Mouse (Mus musculus) G1E (cell line): Measurements from ENCODE around the gene Aldh1a1.

Experiments used
- CTCF ChIP-seq: IDR thresholded peaks from 2 replicates; pipeline ENCODE4 v1.5.1; 2012; ENCODE audit warnings: low read depth, low read length, inconsistent platforms, mixed read lengths
- TAL1 ChIP-seq: conservative IDR thresholded peaks from 2 replicates; pipeline ENCODE4 v1.6.1; 2012; ENCODE audit warnings: low read depth, low read length, inconsistent platforms, mixed read lengths

DNA sequence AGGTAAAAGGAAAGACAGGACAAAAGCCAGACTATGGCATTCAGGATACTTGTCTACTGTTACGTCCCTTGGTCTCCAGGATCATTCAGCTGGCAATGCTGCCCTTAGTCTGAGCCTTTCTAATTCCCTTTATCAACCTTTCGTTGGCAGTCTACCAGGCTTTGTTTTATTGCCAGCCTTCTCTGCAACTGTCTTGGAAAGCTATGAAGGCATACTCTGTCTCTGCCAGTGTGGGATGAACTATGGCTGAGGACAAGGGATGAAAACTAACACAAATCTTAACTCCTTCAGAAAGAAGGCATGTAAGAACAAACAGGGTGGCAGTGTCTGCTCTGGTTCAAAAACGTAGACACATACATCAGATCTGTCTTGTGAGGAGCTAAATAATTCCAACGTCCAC, 565 bp upstream of the Aldh1a1 start:
- TF ChIP-seq CTCF (no peak), TAL1 (no peak)
